Comparison of ENCODE assay signal across 9 mouse cellular contexts in the genomic region with DNA sequence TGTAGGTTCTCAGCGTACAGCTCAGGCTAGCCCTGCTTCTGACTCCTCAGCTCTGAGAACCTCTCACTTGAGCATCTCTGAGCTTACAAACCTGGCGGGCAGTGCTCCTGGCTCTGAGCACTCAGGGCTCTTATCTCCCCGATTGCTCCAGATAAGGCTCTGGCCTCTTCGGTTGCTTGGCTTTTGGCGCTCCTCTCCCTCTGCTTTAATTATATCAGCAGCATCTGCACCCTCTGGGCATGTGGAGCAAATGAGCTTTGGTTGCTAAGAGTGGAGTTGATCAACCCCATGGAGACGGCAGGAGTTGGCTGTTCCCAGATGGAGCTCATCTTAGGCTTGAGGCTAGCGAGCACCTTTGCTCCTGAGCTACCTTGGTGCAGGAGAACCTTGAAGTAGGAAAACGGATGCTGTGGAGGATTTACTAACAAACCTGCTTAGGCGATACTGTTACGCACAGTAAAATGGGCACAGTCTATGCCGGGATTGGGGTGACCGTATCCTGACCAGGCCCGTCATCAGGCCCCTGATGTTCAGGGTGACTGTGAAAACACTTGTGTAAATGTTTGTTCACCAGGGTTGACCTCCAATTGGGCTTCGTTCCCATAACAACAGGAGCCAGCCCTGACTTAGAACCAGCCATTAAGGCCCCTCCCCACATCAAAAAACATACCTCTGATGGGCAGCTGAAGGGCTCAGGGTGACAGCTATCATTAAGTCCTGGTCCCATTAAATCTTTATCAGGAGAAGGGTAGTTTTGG. TPM values are rescaled to one million over a fixed set of nuclear protein-coding genes. Genes with fewer than 3 reads are reported as not detected.
A peak's percentile ranks its signal among the peaks of the same experiment; 100 is the strongest.
DNase-seq lines count a peak whose midpoint lies in the region; ATAC-seq lines count a peak whose summit lies in the region.
"Had no signal": no experiment of that assay in that cellular context is flagged by ENCODE, and none has a peak within 500 bp of the region (broad histone marks: within the 10 kb centered on the region; RNA-seq: fewer than 3 reads in every experiment).

No protein-coding gene starts in this region.

- no peak for DNase-seq in heart, adult 18-20 months
- peak; percentile 48 for DNase-seq in brain, adult 2 months (ENCODE audit: low read depth, low spot score)
- DNase-seq in spleen, adult 18-20 months: no peak
- DNase-seq in embryo, embryonic 10.5 days (ENCODE audit: low spot score): no peak
- DNase-seq: kidney, adult 18-20 months had no signal

- peak overlapping the region; percentile 51 for H3K4me2 ChIP-seq in heart, embryonic 16.5 days (ENCODE audit: low read depth, low read length)
- H3K4me2 ChIP-seq in hindbrain, embryonic 13.5 days: peak overlapping the region; percentile 84
- peak overlapping the region; percentile 83 for H3K4me2 ChIP-seq in midbrain, embryonic 13.5 days (replicated peaks)

- no peak overlapping the region; the same call in 1 of the 2 replicates for H3K9ac ChIP-seq in heart, embryonic 16.5 days (ENCODE audit: low read length)
- peak overlapping the region; percentile 63; the same call in 1 of the 2 replicates for H3K9ac ChIP-seq in hindbrain, embryonic 13.5 days
- peak overlapping the region; percentile 40; the same call in 1 of the 2 replicates for H3K9ac ChIP-seq in midbrain, embryonic 13.5 days (replicated peaks)

- 63% methylated on average over 14 of the region's 14 CpGs for WGBS in heart, embryonic 16.5 days
- 71% methylated on average over 14 of the region's 14 CpGs for WGBS in hindbrain, embryonic 13.5 days
- WGBS in midbrain, embryonic 13.5 days: 75% methylated on average over 14 of the region's 14 CpGs

- no peak overlapping the region for H3K4me3 ChIP-seq in heart, embryonic 16.5 days (ENCODE audit: low read length)
- H3K4me3 ChIP-seq in hindbrain, embryonic 13.5 days: peak overlapping the region; percentile 6; the same call in 1 of the 2 replicates
- peak overlapping the region; percentile 7; the same call in 1 of the 2 replicates for H3K4me3 ChIP-seq in midbrain, embryonic 13.5 days (replicated peaks)

- H3K27me3 ChIP-seq in heart, embryonic 16.5 days (ENCODE audit: control insufficient read depth, insufficient read depth, low read length): no peaks in the 10 kb centered on the region
- no peaks in the 10 kb centered on the region for H3K27me3 ChIP-seq in hindbrain, embryonic 13.5 days
- no peaks in the 10 kb centered on the region for H3K27me3 ChIP-seq in midbrain, embryonic 13.5 days

- peaks cover 28% of the 10 kb centered on the region for H3K4me1 ChIP-seq in heart, embryonic 16.5 days (ENCODE audit: control insufficient read depth, insufficient read depth, low read length)
- peaks cover 43% of the 10 kb centered on the region for H3K4me1 ChIP-seq in hindbrain, embryonic 13.5 days (replicated peaks)
- H3K4me1 ChIP-seq in midbrain, embryonic 13.5 days (replicated peaks): peaks cover 36% of the 10 kb centered on the region

- H3K36me3 ChIP-seq in heart, embryonic 16.5 days (ENCODE audit: control insufficient read depth, insufficient read depth): 0 out of 2 replicates have a peak, but pooled peaks cover 2% of the 10 kb centered on the region
- peaks cover 3% of the 10 kb centered on the region; the same call in 1 of the 2 replicates for H3K36me3 ChIP-seq in hindbrain, embryonic 13.5 days
- peaks cover 27% of the 10 kb centered on the region for H3K36me3 ChIP-seq in midbrain, embryonic 13.5 days

- H3K27ac ChIP-seq in heart, embryonic 16.5 days (ENCODE audit: low read length): no peak overlapping the region
- H3K27ac ChIP-seq in hindbrain, embryonic 13.5 days: peak overlapping the region; percentile 59
- peak overlapping the region; percentile 19; the same call in 1 of the 2 replicates for H3K27ac ChIP-seq in midbrain, embryonic 13.5 days

- no peaks in the 10 kb centered on the region for H3K9me3 ChIP-seq in heart, embryonic 16.5 days (replicated peaks; ENCODE audit: control insufficient read depth, low read length)
- no peaks in the 10 kb centered on the region for H3K9me3 ChIP-seq in hindbrain, embryonic 13.5 days
- H3K9me3 ChIP-seq in midbrain, embryonic 13.5 days: no peaks in the 10 kb centered on the region

- no peak for ATAC-seq in heart, embryonic 16.5 days (replicated peaks; ENCODE audit: extremely low read depth, insufficient read depth, low FRiP score)
- no peak for ATAC-seq in hindbrain, embryonic 13.5 days (ENCODE audit: low FRiP score)
- no peak for ATAC-seq in midbrain, embryonic 13.5 days
- no peak for ATAC-seq in monocyte, adult 5-6 weeks (replicated peaks; ENCODE audit: insufficient number of reproducible peaks, low FRiP score, low TSS enrichment, poor library complexity, severe bottlenecking)

RNA-seq across cellular contexts. Expression of a gene that starts 3.1 kb away (rescaled TPM):
- polyA plus RNA-seq in heart, embryonic 16.5 days (2015; fragmentation: Nextera tagmentation; extraction: Ambion mirVana): 17.7 and 19.1 TPM in 2 replicates
- total RNA-seq in heart, adult 18-20 months (2021): 1 to 10 TPM; 1.9 to 2.4 TPM
- polyA plus RNA-seq in hindbrain, embryonic 13.5 days (2015; fragmentation: Nextera tagmentation; extraction: Ambion mirVana): 12.4 and 15.6 TPM in 2 replicates
- polyA plus RNA-seq in midbrain, embryonic 13.5 days (2015; fragmentation: Nextera tagmentation; extraction: Ambion mirVana): 18.7 and 20.6 TPM in 2 replicates
- 63.8 to 106 TPM (median 96.1 TPM) in 3 replicates for total RNA-seq in monocyte, adult 5-6 weeks (2017)

RNA-seq across cellular contexts. Expression of a gene that starts 33.7 kb away (rescaled TPM):
- polyA plus RNA-seq in heart, embryonic 16.5 days (2015; fragmentation: Nextera tagmentation; extraction: Ambion mirVana): 91.4 and 93.2 TPM in 2 replicates
- total RNA-seq in heart, adult 18-20 months (2021): 1 to 10 TPM; 4.7 to 6.4 TPM
- 22.0 and 26.4 TPM in 2 replicates for polyA plus RNA-seq in hindbrain, embryonic 13.5 days (2015; fragmentation: Nextera tagmentation; extraction: Ambion mirVana)
- 36.2 and 44.6 TPM in 2 replicates for polyA plus RNA-seq in midbrain, embryonic 13.5 days (2015; fragmentation: Nextera tagmentation; extraction: Ambion mirVana)
- 4.1 to 8.0 TPM (median 6.2 TPM) in 3 replicates for total RNA-seq in monocyte, adult 5-6 weeks (2017)
